Comparison of ENCODE assay signal across 8 mouse cellular contexts in genomic region chr4:133599571-133600073, GRCm38 (mm10). TPM values are rescaled to one million over a fixed set of nuclear protein-coding genes. Genes with fewer than 3 reads are reported as not detected.
A peak's percentile ranks its signal among the peaks of the same experiment; 100 is the strongest.
DNase-seq lines count a peak whose midpoint lies in the region; ATAC-seq and TF ChIP-seq lines count a peak whose summit lies in the region.

No protein-coding gene starts in this region.

- H3K27me3 ChIP-seq in embryonic facial prominence, embryonic 11.5 days (ENCODE audit: control insufficient read depth, insufficient read depth, low read length), result peaks cover 20% of the 10 kb centered on the region
- H3K27me3 ChIP-seq in intestine, postnatal 0 days (replicated peaks; ENCODE audit: control insufficient read depth, insufficient read depth, low read length), result no peaks in the 10 kb centered on the region
- H3K27me3 ChIP-seq in midbrain, embryonic 10.5 days (ENCODE audit: low read depth, poor library complexity, severe bottlenecking), result peaks cover 73% of the 10 kb centered on the region

- TF ChIP-seq CTCF in intestine, postnatal 0 days (IDR thresholded peaks at IDR 0.05; ENCODE audit: low read depth), result no peak

- H3K36me3 ChIP-seq in embryonic facial prominence, embryonic 11.5 days (replicated peaks; ENCODE audit: control insufficient read depth, insufficient read depth, low read depth, low read length), result no peaks in the 10 kb centered on the region
- H3K36me3 ChIP-seq in intestine, postnatal 0 days (ENCODE audit: control insufficient read depth, insufficient read depth), result peaks cover 8% of the 10 kb centered on the region; the same call in 1 of the 2 replicates
- H3K36me3 ChIP-seq in midbrain, embryonic 10.5 days, result peaks cover 12% of the 10 kb centered on the region

- no peaks in the 10 kb centered on the region for H3K9me3 ChIP-seq in embryonic facial prominence, embryonic 11.5 days (replicated peaks; ENCODE audit: control insufficient read depth, low read length)
- H3K9me3 ChIP-seq in intestine, postnatal 0 days (ENCODE audit: control insufficient read depth), result no peaks in the 10 kb centered on the region
- no peaks in the 10 kb centered on the region for H3K9me3 ChIP-seq in midbrain, embryonic 10.5 days (replicated peaks)

- WGBS in embryonic facial prominence, embryonic 11.5 days, result under 1% methylated on average over 50 of the region's 50 CpGs
- WGBS in intestine, postnatal 0 days, result under 1% methylated on average over 50 of the region's 50 CpGs
- under 1% methylated on average over 50 of the region's 50 CpGs for WGBS in midbrain, embryonic 10.5 days

- no peak overlapping the region for H3K27ac ChIP-seq in embryonic facial prominence, embryonic 11.5 days (replicated peaks; ENCODE audit: low read depth, low read length)
- H3K27ac ChIP-seq in intestine, postnatal 0 days (ENCODE audit: low read depth, low read length), result peak overlapping the region; percentile 97
- H3K27ac ChIP-seq in midbrain, embryonic 10.5 days (replicated peaks), result peak overlapping the region; percentile 58

- ATAC-seq in embryonic facial prominence, embryonic 11.5 days (replicated peaks; ENCODE audit: insufficient number of reproducible peaks, low FRiP score, low TSS enrichment, low read depth), result peak; percentile 93
- peak; percentile 94 for ATAC-seq in granulocyte monocyte progenitor cell, adult 5-6 weeks (replicated peaks; ENCODE audit: poor library complexity, severe bottlenecking)
- ATAC-seq in intestine, postnatal 0 days, result peak; percentile 85

- peak overlapping the region; percentile 51 for H3K9ac ChIP-seq in embryonic facial prominence, embryonic 11.5 days (replicated peaks; ENCODE audit: low read length)
- peak overlapping the region; percentile 57 for H3K9ac ChIP-seq in intestine, postnatal 0 days (ENCODE audit: low read depth, low read length)

- DNase-seq in thymus, adult 18-20 months, result peak; percentile 64 to 72
- DNase-seq in thymus, postnatal 0 days (ENCODE audit: low spot score), result no peak
- DNase-seq in embryonic facial prominence, embryonic 11.5 days (ENCODE audit: low spot score), result peak; percentile 91
- DNase-seq in left cerebral cortex, postnatal 36 days (ENCODE audit: low spot score in 2 of 2), result peak; percentile 80
- peak; percentile 86 for DNase-seq in midbrain, embryonic 10.5 days (ENCODE audit: low spot score)
- peak; percentile 71 to 75 for DNase-seq in right cerebral cortex, postnatal 36 days (ENCODE audit: low spot score in 2 of 2)

- intact Hi-C loops in left cerebral cortex, postnatal 36 days (cut with DNase I), result loop anchor here (10.0 kb wide), 1 partner anchor 155 kb away; the partner anchor contains the start of gene Arid1a

- peak overlapping the region; percentile 84 for H3K4me2 ChIP-seq in embryonic facial prominence, embryonic 11.5 days (ENCODE audit: low read depth, low read length)
- peak overlapping the region; percentile 82 for H3K4me2 ChIP-seq in intestine, postnatal 0 days (replicated peaks; ENCODE audit: low read depth)

- H3K4me1 ChIP-seq in embryonic facial prominence, embryonic 11.5 days (ENCODE audit: control insufficient read depth, insufficient read depth, low read length), result peaks cover 3% of the 10 kb centered on the region; the same call in 1 of the 2 replicates
- H3K4me1 ChIP-seq in intestine, postnatal 0 days (replicated peaks; ENCODE audit: control insufficient read depth, insufficient read depth, low read length), result 0 out of 2 replicates have a peak, but pooled peaks cover 2% of the 10 kb centered on the region
- H3K4me1 ChIP-seq in midbrain, embryonic 10.5 days, result peaks cover 28% of the 10 kb centered on the region

- peak overlapping the region; percentile 46 for H3K4me3 ChIP-seq in embryonic facial prominence, embryonic 11.5 days (ENCODE audit: low read depth, low read length)
- H3K4me3 ChIP-seq in intestine, postnatal 0 days (ENCODE audit: low read depth, low read length), result peak overlapping the region; percentile 40
- peak overlapping the region; percentile 63 for H3K4me3 ChIP-seq in midbrain, embryonic 10.5 days

RNA-seq across cellular contexts. Expression of gene Sfn, which starts 2.3 kb away (rescaled TPM):
- 60.3 and 66.3 TPM in 2 replicates for polyA plus RNA-seq in thymus, postnatal 0 days (2015; fragmentation: Nextera tagmentation; extraction: Ambion mirVana)
- 32.4 and 36.4 TPM in 2 replicates for polyA plus RNA-seq in embryonic facial prominence, embryonic 11.5 days (2014; fragmentation: Nextera tagmentation; extraction: Ambion mirVana)
- total RNA-seq in granulocyte monocyte progenitor cell, adult 5-6 weeks (2014; fragmentation: Nextera tagmentation), result 2.8 and 3.1 TPM in 2 replicates
- 3.6 and 4.3 TPM in 2 replicates for total RNA-seq in granulocyte monocyte progenitor cell, adult 5-6 weeks (2017)
- 34.8 and 37.6 TPM in 2 replicates for polyA plus RNA-seq in intestine, postnatal 0 days (2015; fragmentation: Nextera tagmentation; extraction: Ambion mirVana)
- total RNA-seq in left cerebral cortex, postnatal 36 days (2021), result 1 to 10 TPM; 1.9 to 2.5 TPM
- 7.8 and 9.9 TPM in 2 replicates for polyA plus RNA-seq in midbrain, embryonic 10.5 days (2016; fragmentation: Nextera tagmentation; extraction: Ambion mirVana)

RNA-seq across cellular contexts. Expression of gene Gpn2, which starts 15.5 kb away (rescaled TPM):
- 23.4 and 25.9 TPM in 2 replicates for polyA plus RNA-seq in thymus, postnatal 0 days (2015; fragmentation: Nextera tagmentation; extraction: Ambion mirVana)
- polyA plus RNA-seq in embryonic facial prominence, embryonic 11.5 days (2014; fragmentation: Nextera tagmentation; extraction: Ambion mirVana), result 23.6 and 26.6 TPM in 2 replicates
- 11.5 and 16.2 TPM in 2 replicates for total RNA-seq in granulocyte monocyte progenitor cell, adult 5-6 weeks (2014; fragmentation: Nextera tagmentation)
- total RNA-seq in granulocyte monocyte progenitor cell, adult 5-6 weeks (2017), result 21.3 and 27.2 TPM in 2 replicates
- polyA plus RNA-seq in intestine, postnatal 0 days (2015; fragmentation: Nextera tagmentation; extraction: Ambion mirVana), result 16.1 and 18.4 TPM in 2 replicates
- total RNA-seq in left cerebral cortex, postnatal 36 days (2021), result 10 to 100 TPM in 1 of 2 experiments, 1 to 10 TPM in 1; 9.5 to 10.7 TPM
- polyA plus RNA-seq in midbrain, embryonic 10.5 days (2016; fragmentation: Nextera tagmentation; extraction: Ambion mirVana), result 27.9 and 28.7 TPM in 2 replicates

RNA-seq across cellular contexts. Expression of gene Gpatch3, which starts 25.1 kb away (rescaled TPM):
- polyA plus RNA-seq in thymus, postnatal 0 days (2015; fragmentation: Nextera tagmentation; extraction: Ambion mirVana), result 8.3 and 8.9 TPM in 2 replicates
- polyA plus RNA-seq in embryonic facial prominence, embryonic 11.5 days (2014; fragmentation: Nextera tagmentation; extraction: Ambion mirVana), result 7.3 and 8.6 TPM in 2 replicates
- 4.2 and 17.8 TPM in 2 replicates for total RNA-seq in granulocyte monocyte progenitor cell, adult 5-6 weeks (2014; fragmentation: Nextera tagmentation)
- 18.3 and 23.7 TPM in 2 replicates for total RNA-seq in granulocyte monocyte progenitor cell, adult 5-6 weeks (2017)
- polyA plus RNA-seq in intestine, postnatal 0 days (2015; fragmentation: Nextera tagmentation; extraction: Ambion mirVana), result 7.1 and 7.2 TPM in 2 replicates
- 10 to 100 TPM in 1 of 2 experiments, 1 to 10 TPM in 1; 9.2 to 10.3 TPM for total RNA-seq in left cerebral cortex, postnatal 36 days (2021)
- polyA plus RNA-seq in midbrain, embryonic 10.5 days (2016; fragmentation: Nextera tagmentation; extraction: Ambion mirVana), result 8.9 and 10.9 TPM in 2 replicates

RNA-seq across cellular contexts. Expression of gene Nr0b2, which starts 46.4 kb away (rescaled TPM):
- polyA plus RNA-seq in thymus, postnatal 0 days (2015; fragmentation: Nextera tagmentation; extraction: Ambion mirVana), result 0.33 and 0.37 TPM in 2 replicates
- polyA plus RNA-seq in embryonic facial prominence, embryonic 11.5 days (2014; fragmentation: Nextera tagmentation; extraction: Ambion mirVana), result not detected in 2 replicates
- total RNA-seq in granulocyte monocyte progenitor cell, adult 5-6 weeks (2014; fragmentation: Nextera tagmentation), result 4.0 and 6.4 TPM in 2 replicates
- 1.4 and 2.0 TPM in 2 replicates for total RNA-seq in granulocyte monocyte progenitor cell, adult 5-6 weeks (2017)
- polyA plus RNA-seq in intestine, postnatal 0 days (2015; fragmentation: Nextera tagmentation; extraction: Ambion mirVana), result 25.6 and 34.8 TPM in 2 replicates
- not detected for total RNA-seq in left cerebral cortex, postnatal 36 days (2021)
- polyA plus RNA-seq in midbrain, embryonic 10.5 days (2016; fragmentation: Nextera tagmentation; extraction: Ambion mirVana), result 0.17 TPM in 1 of 2 replicates, not detected in the other

RNA-seq across cellular contexts. Expression of gene Zdhhc18, which starts 50.3 kb away (rescaled TPM):
- 6.7 and 10.5 TPM in 2 replicates for polyA plus RNA-seq in thymus, postnatal 0 days (2015; fragmentation: Nextera tagmentation; extraction: Ambion mirVana)
- polyA plus RNA-seq in embryonic facial prominence, embryonic 11.5 days (2014; fragmentation: Nextera tagmentation; extraction: Ambion mirVana), result 1.9 and 3.1 TPM in 2 replicates
- total RNA-seq in granulocyte monocyte progenitor cell, adult 5-6 weeks (2014; fragmentation: Nextera tagmentation), result 12.9 and 22.4 TPM in 2 replicates
- 10.7 and 12.5 TPM in 2 replicates for total RNA-seq in granulocyte monocyte progenitor cell, adult 5-6 weeks (2017)
- 1.8 and 2.3 TPM in 2 replicates for polyA plus RNA-seq in intestine, postnatal 0 days (2015; fragmentation: Nextera tagmentation; extraction: Ambion mirVana)
- 10 to 100 TPM; 37.6 to 40.6 TPM for total RNA-seq in left cerebral cortex, postnatal 36 days (2021)
- 3.0 and 3.1 TPM in 2 replicates for polyA plus RNA-seq in midbrain, embryonic 10.5 days (2016; fragmentation: Nextera tagmentation; extraction: Ambion mirVana)
